Mouse (Mus musculus) stomach, postnatal 0 days (tissue): ENCODE measurements around the gene Lce3c.

Experiments used
- CTCF ChIP-seq: IDR thresholded peaks from 2 replicates; pipeline ENCODE4 v1.5.1; 2016; ENCODE audit warnings: antibody characterized with exemption, low read depth, mild to moderate bottlenecking, moderate library complexity
- EP300 ChIP-seq: optimal IDR thresholded peaks from 2 replicates; pipeline ENCODE3; 2016; ENCODE audit warnings: antibody characterized with exemption

DNA sequence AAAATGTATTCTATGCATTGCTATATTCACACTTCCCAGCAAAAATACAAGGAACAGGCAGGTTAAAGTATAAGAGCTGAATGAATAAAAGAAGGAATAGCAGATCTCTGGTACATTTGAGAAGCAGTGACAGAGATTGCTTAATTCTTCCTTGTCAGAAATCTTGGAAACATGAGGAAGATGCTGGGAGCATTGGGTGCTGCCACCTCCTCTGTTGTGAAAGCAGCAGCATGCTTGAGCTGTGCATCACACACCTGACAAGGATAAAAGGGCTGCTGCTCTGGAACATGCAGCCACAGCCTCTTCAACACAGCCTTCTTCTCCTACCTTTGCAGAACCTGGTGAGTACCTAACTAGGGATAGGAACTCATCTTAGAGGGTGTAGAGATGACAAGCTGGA, 47.6 kb downstream of the Lce3c start, which contains the start of gene Lce3f:
- TF ChIP-seq CTCF: no peak
- TF ChIP-seq EP300: no peak
